Mouse (Mus musculus): Measurements from ENCODE around the gene Il25. TPM values are rescaled to one million over a fixed set of nuclear protein-coding genes. Genes with fewer than 3 reads are reported as not detected.
"Not testable (repeated sequence)": the region's sequence is repeated elsewhere in the genome, so short reads cannot be mapped to it uniquely, and the experiment has no call there.

The Il25 gene
- total RNA-seq, 2 experiments from 2014 or later: not detected

GRCm38 (mm10) chr14:54947008-54947407 is 14.5 kb downstream of the Il25 start:
- ATAC-seq (replicated peaks; ENCODE audit: low FRiP score, poor library complexity, severe bottlenecking): not testable (repeated sequence)

- no peak for ATAC-seq (replicated peaks; ENCODE audit: low FRiP score, poor library complexity, severe bottlenecking)
Observed at GRCm38 (mm10) chr14:54948781-54949180, 16.3 kb downstream of the Il25 start.

GRCm38 (mm10) chr14:54950493-54950892 is 18.0 kb downstream of the Il25 start:
- no peak for ATAC-seq (replicated peaks; ENCODE audit: low FRiP score, poor library complexity, severe bottlenecking)

GRCm38 (mm10) chr14:54951587-54951986 is 19.1 kb downstream of the Il25 start:
- ATAC-seq (replicated peaks; ENCODE audit: low FRiP score, poor library complexity, severe bottlenecking): no peak

- no peak for ATAC-seq (replicated peaks; ENCODE audit: low FRiP score, poor library complexity, severe bottlenecking)
Observed at GRCm38 (mm10) chr14:54953664-54954206, 21.2 kb downstream of the Il25 start.

GRCm38 (mm10) chr14:54954474-54954873 is 22.0 kb downstream of the Il25 start:
- ATAC-seq (replicated peaks; ENCODE audit: low FRiP score, poor library complexity, severe bottlenecking): no peak

- no peak for ATAC-seq (replicated peaks; ENCODE audit: low FRiP score, poor library complexity, severe bottlenecking)
Observed at GRCm38 (mm10) chr14:54955481-54955880, 23.0 kb downstream of the Il25 start.

GRCm38 (mm10) chr14:54956533-54956932 is 24.0 kb downstream of the Il25 start:
- no peak for ATAC-seq (replicated peaks; ENCODE audit: low FRiP score, poor library complexity, severe bottlenecking)

- ATAC-seq (replicated peaks; ENCODE audit: low FRiP score, poor library complexity, severe bottlenecking): no peak
Observed at GRCm38 (mm10) chr14:54958503-54958902, 26.0 kb downstream of the Il25 start.

- ATAC-seq (replicated peaks; ENCODE audit: low FRiP score, poor library complexity, severe bottlenecking): no peak
Observed at GRCm38 (mm10) chr14:54959197-54959596, 26.7 kb downstream of the Il25 start.

GRCm38 (mm10) chr14:54959853-54960613 is 27.5 kb downstream of the Il25 start:
- 0 out of 2 replicates have a peak, but pooled peaks have one; percentile 33 for ATAC-seq (replicated peaks; ENCODE audit: low FRiP score, poor library complexity, severe bottlenecking)

- no peak for ATAC-seq (replicated peaks; ENCODE audit: low FRiP score, poor library complexity, severe bottlenecking)
Observed at GRCm38 (mm10) chr14:54960769-54961168, 28.3 kb downstream of the Il25 start.

GRCm38 (mm10) chr14:54961487-54961886 is 29.0 kb downstream of the Il25 start:
- ATAC-seq (replicated peaks; ENCODE audit: low FRiP score, poor library complexity, severe bottlenecking): no peak

GRCm38 (mm10) chr14:54962714-54963113 is 30.2 kb downstream of the Il25 start:
- no peak for ATAC-seq (replicated peaks; ENCODE audit: low FRiP score, poor library complexity, severe bottlenecking)

GRCm38 (mm10) chr14:54963727-54964126 is 31.2 kb downstream of the Il25 start:
- ATAC-seq (replicated peaks; ENCODE audit: low FRiP score, poor library complexity, severe bottlenecking): no peak

- ATAC-seq (replicated peaks; ENCODE audit: low FRiP score, poor library complexity, severe bottlenecking): no peak
Observed at GRCm38 (mm10) chr14:54965044-54965443, 32.5 kb downstream of the Il25 start.

GRCm38 (mm10) chr14:54965631-54966030 is 33.1 kb downstream of the Il25 start:
- no peak for ATAC-seq (replicated peaks; ENCODE audit: low FRiP score, poor library complexity, severe bottlenecking)

- no peak for ATAC-seq (replicated peaks; ENCODE audit: low FRiP score, poor library complexity, severe bottlenecking)
Observed at GRCm38 (mm10) chr14:54966320-54966977, 34.0 kb downstream of the Il25 start, which contains the start of gene Myh6. TSS of gene Myh6 (minus strand) at chr14:54966927.

- ATAC-seq (replicated peaks; ENCODE audit: low FRiP score, poor library complexity, severe bottlenecking): no peak
Observed at GRCm38 (mm10) chr14:54967874-54968273, 35.4 kb downstream of the Il25 start.

GRCm38 (mm10) chr14:54968344-54968743 is 35.8 kb downstream of the Il25 start:
- no peak for ATAC-seq (replicated peaks; ENCODE audit: low FRiP score, poor library complexity, severe bottlenecking)

- not testable (repeated sequence) for ATAC-seq (replicated peaks; ENCODE audit: low FRiP score, poor library complexity, severe bottlenecking)
Observed at GRCm38 (mm10) chr14:54972786-54973185, 40.3 kb downstream of the Il25 start.
